Mouse (Mus musculus) 416B (cell line): ENCODE measurements around the gene Rab8a.

ENCODE experiments used
- DNase-seq: peaks from one replicate; pipeline ENCODE4 v3.0.0; 2011; ENCODE audit warnings: low read depth

Rab8a gene

GRCm38 (mm10) chr8:72212751-72213150 lies 51.8 kb downstream of the Rab8a start, which contains the start of gene Cib3:
Gene Cib3 (minus strand): TSS chr8:72212837.
- DNase-seq = no peak

DNA sequence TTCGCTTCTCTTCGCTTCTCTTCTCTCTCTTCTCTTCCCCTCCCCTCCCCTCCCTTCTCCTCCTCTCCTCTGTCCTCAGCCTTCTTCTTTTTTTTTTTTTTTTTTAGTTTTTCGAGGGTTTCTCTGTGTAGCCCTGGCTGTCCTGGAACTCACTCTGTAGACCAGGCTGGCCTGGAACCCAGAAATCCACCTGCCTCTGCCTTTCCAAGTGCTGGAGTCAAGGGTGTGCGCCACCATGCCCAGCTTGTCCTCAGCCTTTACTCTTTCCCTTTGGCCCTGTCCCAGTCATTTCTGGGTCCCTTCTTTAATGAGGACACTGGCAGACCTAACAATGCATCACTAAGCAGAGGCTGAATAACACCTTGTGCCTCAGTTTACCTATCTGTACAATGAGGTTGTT lies 52.5 kb downstream of the Rab8a start, which contains the start of gene Gm11034:
Gene Gm11034 (minus strand): TSS at position 101 of the 400 bp plus-strand sequence.
- no peak for DNase-seq

GRCm38 (mm10) chr8:72215060-72215459 lies 54.1 kb downstream of the Rab8a start:
- DNase-seq = peak; percentile 61

DNA sequence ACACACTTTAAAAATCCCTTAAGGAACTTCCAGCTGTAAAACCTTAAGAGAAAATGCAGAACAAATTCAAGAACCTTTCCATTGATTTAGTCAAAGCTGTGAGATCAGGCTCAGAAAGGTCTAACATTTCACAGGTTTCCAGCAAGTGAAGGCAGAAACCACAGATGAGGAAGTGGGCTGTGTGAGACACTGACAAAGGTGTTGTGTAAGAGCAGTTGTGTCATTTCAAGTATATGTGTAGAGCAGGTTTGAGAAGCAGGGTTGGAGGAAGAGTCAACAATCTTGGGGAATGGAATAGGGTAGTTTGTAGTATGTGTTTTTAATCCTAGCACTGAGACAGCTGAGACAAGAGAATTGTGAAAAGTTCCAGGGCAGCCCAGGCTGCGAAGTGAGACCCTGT lies 54.9 kb downstream of the Rab8a start:
- peak; percentile 91 for DNase-seq

DNA sequence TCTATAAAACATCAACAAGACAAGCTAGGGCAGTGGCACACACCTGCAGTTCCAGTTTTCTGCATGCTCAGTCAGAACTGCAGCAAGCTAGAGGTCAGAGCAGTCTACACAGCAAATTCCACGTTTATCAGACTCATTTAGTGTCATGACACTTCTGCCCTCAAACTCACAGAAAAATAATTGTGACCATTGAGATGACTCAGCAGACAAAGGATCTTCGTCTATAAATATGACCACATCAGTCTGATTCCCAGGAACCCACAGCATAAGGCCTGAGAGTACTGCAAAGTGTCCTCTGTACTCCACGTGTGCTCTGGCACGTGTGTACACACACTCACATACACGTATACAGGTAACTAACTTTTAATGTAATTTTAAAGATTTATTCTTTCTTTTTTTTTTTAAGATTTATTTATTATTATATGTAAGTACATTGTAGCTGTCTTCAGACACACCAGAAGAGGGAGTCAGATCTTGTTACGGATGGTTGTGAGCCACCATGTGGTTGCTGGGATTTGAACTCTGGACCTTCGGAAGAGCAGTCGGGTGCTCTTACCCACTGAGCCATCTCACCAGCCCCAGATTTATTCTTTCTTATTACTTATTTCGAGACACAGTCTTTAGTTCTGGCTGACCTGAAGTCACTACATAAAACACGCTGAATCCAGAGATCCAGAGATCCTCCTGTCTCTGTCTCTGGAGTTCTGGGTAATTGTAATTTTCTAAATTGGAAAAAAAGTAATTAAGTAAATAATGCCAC lies 58.0 kb downstream of the Rab8a start:
- peak; percentile 69 for DNase-seq

DNA sequence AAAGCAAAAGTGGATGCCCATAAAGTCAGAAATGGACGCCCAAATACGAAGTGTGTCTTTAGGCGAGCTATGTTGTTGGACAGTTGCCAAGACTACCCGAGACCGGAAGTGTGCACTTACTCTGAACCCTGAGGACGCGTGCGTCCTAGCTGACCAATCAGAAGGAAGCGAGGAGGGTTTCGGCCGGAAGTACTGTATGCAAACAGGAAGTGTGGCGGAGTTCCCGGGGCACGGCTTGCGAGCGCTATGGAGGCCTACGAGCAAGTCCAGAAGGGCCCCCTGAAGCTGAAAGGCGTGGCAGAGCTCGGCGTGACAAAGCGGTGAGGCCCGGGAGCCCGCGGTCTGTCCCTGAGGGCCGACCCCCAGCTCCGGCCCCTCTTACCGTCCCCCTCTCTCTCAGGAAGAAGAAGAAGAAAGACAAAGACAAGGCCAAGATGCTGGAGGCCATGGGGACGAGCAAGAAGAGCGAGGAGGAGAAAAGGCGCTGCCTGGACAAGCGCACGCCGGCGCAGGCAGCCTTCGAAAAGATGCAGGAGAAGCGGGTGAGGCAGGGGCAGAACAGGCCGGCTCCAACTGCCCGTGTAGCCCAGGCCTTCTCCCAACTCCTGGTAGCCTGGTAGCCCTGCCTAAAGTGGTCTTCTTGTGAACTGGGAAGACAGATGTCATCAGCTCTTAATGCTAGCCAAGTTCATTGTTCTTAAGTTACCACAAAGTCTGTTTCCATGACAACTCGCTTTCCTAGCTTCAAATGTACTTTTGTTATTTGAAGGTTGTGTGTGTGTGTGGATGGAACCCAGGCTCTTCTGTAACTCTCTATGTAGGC lies 58.8 kb downstream of the Rab8a start, which contains the start of gene Fam32a:
Gene Fam32a (plus strand): TSS at position 190 of the 823 bp plus-strand sequence.
- peak; percentile 100 for DNase-seq

DNA sequence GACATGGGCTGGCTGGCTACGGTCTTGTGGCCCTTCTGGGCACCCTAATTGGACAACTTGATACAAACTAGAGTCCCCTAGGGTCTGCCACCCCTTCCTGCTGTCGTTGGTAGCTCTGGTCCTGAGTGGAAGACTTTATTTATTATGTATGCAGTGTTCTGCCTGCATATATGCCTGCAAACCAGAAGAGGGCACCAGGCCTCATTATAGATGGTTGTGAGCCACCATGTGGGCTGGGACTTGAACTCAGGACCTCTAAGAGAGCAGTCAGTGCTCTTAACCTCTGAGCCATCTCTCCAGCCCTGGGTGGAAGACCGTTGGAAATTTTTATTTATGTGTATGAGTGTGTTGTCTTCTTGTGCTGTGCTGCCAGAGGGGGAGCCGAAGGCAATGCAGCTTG lies 59.8 kb downstream of the Rab8a start:
- peak; percentile 53 for DNase-seq

- no peak for DNase-seq
These were observed 61.7 kb downstream of the Rab8a start for GRCm38 (mm10) chr8:72222656-72223055.
